Mouse (Mus musculus) olfactory bulb, adult 2 months (tissue): ENCODE data around the gene Mcam.

ENCODE experiments used
- CTCF ChIP-seq: fragments of 200-500 bp; IDR thresholded peaks from 2 replicates; pipeline ENCODE4 v1.5.1; 2012; ENCODE audit warnings: low read depth, mild to moderate bottlenecking, low read length, moderate library complexity; ENCODE audit not compliant: insufficient read depth
- POLR2A ChIP-seq: fragments of 200-500 bp; IDR thresholded peaks from 2 replicates; pipeline ENCODE4 v1.6.1; 2012; ENCODE audit warnings: mild to moderate bottlenecking, low read depth, low read length, moderate library complexity; ENCODE audit not compliant: insufficient read depth

DNA sequence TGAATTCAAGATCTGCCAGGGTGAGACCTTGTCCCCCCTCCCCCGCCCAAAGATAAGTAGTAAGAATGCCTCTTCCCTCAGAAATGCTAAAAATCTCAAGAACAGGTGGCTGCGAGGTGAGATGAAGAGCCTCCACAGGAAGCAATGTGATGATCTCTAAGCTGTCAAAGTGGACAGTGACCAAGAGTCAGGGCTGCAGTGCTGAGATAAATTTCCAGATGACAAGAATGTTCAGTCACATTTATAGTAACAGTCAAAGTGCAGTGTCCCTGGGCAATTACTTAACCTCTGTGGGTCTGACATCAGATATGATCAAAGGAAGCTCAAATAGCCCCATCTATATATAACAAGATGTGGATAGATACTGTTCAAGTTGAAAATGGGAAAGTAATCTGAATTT lies 43.1 kb downstream of the Mcam start:
- TF ChIP-seq CTCF (no peak), POLR2A (no peak)
